Mouse (Mus musculus) megakaryocyte, embryonic 14.5 days (primary cell): ENCODE results near the gene Ahnak.

ENCODE experiments used
- FLI1 ChIP-seq: IDR thresholded peaks from 2 replicates; pipeline ENCODE4 v1.6.1; 2012; ENCODE audit warnings: low read length, inconsistent platforms, mixed read lengths
- GATA1 ChIP-seq: IDR thresholded peaks from 3 replicates; pipeline ENCODE4 v1.6.1; 2012; ENCODE audit warnings: mixed read lengths, low read length, inconsistent platforms, borderline replicate concordance

DNA sequence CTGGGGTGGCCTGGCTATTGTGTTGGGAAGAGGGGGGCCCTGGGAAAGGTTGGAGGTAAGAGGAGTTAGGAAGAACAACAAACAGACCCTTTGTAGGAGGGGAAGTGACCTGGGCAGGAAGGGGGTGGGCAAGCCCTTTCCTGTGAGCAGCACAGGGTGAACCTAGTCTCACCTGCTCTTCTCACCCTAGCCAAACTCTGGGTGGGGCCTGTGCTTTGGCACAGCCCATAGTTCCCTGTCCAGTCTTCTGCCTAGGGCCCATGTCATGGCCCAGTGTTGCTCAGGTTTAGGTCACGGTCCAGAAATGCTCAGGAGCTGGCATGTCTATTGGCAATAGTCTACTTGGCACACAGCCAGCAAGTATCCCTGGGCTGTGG lies 118.3 kb downstream of the Ahnak start:
- TF ChIP-seq FLI1 (no peak), GATA1 (no peak)
